Mouse (Mus musculus) liver (tissue): ENCODE measurements around the gene Wdsub1.
"Not testable (repeated sequence)": the region's sequence is repeated elsewhere in the genome, so short reads cannot be mapped to it uniquely, and the experiment has no call there.

Source experiments
- DNase-seq: peaks from one replicate; pipeline ENCODE4 v3.0.0-alpha.2; 2020; ENCODE audit warnings: mixed read lengths

Gene Wdsub1

DNA sequence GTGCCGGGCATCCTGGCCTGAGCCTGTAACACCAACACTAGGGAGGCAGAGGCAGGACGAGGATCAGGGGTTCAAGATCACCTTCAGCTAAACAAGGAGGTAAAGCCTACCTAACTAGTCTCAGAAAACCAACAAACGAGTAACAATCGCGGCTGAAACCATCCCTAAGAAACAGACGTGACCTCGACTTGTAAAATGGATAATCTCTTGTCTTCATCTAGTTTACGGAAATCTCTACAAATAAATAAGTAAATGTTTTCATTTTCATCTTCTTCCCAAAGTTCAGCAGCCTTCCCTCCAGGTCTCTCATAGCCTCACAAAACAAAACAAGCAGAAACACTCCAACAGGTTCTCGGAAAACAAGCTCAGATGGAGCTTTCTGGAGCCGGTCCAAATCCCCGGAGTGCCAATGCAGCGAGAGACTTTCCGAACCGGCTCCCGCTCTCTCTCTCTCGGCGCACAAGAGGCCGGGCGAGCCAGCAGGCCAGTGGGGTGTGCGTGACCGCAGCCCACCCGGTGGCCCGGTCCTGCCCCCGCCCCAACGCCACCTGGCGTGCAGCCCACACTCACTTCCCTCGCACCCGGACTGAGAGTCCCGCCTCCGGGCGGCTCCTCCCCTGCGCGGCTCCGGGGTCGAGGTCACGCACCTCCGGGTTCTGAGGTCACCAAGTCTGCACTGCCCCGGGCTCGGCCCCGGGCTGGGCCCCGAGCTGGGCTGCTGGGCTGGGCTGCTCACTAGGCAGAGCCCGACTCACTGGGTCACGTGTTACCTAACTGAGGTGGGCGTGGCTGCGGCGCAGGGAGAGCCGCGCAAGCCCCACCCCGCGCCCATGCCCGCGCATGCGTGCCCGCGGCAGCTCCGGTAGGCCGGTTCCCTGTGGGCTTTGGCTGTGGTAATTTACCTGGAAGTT is at the start of gene Wdsub1:
TSS of gene Wdsub1 (minus strand) at position 761 of the 911 bp plus-strand sequence.
- DNase-seq = peak; percentile 96

DNA sequence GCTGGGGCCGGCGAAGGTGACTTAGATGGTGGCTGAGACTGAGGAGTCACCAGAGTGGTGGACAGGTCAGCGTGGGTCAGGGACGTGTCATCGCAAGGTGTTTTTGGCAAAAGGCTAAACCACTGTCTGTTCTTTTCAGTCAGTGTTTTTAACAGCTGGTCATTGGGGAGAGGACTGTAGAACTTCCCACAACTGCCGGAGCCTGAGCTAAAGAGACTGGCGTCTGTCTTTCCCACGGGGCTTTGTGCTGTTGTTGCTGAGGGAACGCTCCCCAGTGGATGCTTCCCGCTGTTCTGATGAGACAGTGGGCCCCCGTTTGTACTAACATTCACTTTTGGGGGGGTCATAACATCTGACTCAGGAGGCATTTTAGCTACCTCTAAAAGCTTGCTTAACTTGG is 31.2 kb upstream of the Wdsub1 start:
- no peak for DNase-seq

DNA sequence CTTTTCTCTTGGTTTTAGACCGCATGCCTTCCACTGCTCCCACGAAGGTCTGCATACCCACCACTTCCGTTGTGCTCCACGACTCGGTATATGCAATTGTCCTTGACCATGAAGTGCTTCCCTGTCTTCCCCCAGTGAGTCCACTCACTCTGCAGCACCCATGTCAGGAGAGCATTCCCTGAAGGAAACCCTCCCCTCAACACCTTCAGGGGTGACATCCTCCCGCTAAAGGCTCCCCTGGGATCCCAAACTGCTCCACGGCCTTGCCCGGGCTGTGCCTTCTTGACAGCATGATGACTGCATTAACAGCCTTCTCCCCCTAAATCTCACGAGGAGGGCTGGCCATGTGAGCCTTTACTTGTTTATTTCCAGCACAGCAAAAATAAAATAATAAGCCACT is 25.7 kb upstream of the Wdsub1 start:
- DNase-seq = no peak

DNA sequence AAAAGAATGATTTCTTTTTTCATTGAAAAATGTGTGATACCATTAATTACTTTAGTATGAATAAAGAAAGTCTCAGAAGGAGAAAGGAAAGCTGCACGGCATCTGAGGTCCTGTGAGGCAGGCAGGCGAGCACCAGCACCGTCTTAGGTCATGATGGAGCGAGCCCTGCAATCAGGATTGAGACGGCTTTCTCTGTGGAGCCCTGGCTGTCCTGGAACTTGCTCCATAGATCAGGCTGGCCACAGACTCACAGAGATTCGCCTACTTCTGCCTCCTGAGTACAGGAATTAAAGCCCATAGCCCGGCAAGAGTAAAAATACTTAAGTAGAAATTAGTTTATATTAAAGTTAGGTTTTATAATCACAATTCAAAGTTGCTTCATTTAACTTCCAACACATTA is 21.6 kb upstream of the Wdsub1 start:
- no peak for DNase-seq

DNA sequence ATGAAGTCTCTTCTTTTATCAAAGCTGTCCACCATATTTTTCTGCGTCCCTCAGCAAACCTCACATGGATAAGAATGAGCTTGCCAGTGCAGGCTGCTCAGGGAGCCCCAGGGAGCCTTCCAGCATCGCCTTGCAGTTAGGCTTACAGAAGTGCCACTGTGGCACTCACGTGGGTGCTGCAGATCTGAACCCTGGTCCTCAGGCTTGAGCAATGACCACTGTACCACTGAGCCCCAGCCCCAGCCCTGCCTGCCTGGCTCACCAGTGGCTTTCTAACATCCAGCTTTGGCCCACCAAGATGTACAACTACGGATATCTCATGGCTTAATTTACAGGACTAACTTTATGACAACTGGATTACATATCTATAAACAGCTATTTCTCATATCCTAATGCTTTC is 16.3 kb upstream of the Wdsub1 start:
- DNase-seq = no peak

DNA sequence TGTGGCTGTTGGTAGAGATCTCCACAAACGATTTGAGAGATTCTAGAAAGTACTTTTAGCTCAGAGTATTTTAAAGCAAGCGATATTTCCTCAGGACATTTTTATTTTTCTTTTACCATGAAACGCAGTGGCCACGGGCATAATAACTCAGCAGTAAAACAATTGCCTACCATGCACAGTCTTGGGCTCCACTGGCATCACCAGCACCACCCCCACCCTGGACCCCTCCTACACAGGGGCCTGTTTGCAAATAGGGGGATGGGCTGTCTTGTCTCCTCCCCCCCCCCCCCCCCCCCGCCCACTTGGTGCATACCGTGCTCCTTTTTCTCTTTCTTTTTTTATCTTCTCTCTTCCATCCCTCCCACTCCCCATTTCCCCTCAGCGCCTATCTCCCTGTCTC is 15.7 kb upstream of the Wdsub1 start:
- no peak for DNase-seq

DNA sequence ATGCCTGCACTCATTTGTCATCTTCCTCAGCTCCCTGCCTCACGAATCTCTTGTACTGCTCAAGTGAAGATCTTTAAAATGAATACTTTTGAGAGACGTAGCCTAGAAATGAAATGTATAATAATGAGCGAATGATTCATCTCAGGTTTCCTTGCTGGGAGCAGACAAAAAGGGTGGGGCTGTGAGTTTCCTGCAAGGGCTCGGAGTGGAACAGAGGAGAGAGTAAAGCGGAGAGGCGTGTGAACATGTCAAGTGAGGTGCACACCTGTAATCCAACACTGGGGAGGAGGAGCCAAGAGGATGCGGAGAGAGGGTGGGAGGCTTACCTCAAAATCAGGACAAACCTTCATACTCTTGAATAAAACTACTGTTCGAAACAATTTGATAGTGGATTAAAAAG is 14.4 kb upstream of the Wdsub1 start:
- no peak for DNase-seq

DNA sequence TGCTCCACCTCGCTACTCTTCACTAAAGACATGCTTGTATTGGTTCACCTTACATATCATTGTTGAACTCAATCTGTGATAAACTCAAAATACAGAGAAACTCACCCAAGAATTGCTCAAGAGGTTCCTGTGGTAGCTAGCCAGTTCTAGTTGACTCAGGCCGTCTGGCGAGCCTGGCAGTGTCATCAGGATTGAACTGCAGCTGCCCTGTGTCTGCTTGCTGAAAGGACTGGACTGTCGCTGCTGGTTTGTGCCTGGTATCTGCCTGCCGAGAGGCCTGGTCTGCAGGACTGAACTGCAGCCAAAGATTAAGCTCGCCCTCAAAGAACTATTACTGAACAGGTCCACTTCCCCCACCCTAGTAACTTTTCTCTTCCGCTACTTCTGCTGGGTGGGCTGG is 14.0 kb upstream of the Wdsub1 start:
- DNase-seq = no peak

DNA sequence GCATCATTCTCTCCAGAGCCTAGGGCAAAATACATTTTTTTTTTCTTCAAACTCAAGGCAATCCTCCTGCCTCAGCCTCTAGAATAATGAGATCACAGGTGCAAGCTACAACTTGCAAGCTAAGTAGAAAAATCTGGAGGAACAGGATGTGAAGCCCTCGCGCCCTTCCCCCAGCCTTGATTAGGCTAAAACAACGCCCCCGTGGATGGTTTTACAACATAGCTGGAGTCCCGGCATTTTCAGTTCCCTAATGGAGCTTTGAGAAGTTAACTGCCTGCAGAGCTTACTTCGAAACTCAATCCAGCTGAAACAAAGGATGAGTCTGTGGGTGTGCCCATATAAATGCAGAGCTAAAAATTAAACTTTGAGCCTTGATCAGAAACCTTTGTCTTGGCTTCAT is 7.3 kb upstream of the Wdsub1 start:
- DNase-seq = no peak

DNA sequence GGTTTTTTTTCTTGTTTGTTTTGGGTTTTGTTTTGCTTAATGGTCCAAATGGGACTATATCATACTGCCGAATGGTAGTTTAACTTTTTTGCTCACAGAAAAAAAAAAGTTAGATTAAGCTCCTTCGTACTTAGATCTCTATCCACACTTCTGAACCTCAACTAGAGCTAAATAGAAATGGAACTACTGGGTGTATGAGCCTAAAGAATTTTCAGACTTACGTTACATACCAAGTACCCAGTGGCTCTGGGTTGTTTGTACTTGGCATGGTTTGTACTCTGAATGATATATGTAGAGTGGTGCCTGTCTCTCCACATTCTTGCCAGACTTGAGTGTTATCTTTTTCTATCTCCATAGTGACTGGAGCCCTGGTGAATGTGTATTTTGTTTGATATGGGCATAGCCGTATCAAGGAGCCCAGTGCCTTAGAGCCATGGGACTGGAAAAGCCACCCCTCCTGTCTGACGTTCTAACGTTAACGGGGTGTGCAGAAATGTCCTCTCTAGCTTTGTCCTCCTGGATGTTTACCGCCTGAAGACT is 421 bp upstream of the Wdsub1 start:
- peak; percentile 37 for DNase-seq

DNA sequence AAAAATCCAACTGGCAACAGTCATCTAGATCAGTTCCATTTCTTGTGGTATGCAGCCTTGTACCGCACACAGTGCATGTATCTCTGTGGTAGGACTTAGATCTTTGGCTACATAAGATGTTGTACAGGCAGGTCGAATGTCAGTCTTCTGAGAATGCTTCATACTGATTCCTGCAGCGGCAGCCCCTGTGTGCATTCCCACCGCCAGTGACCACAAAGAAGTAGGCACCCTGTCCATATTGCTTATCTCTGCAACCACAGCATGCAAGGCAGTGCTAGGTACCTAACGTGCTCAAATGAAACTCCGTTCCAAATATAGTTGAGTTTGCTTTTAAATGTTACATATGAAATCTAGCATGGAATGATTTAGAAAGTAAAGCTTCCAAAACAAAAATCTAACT is 987 bp downstream of the Wdsub1 start:
- DNase-seq = peak; percentile 44

DNA sequence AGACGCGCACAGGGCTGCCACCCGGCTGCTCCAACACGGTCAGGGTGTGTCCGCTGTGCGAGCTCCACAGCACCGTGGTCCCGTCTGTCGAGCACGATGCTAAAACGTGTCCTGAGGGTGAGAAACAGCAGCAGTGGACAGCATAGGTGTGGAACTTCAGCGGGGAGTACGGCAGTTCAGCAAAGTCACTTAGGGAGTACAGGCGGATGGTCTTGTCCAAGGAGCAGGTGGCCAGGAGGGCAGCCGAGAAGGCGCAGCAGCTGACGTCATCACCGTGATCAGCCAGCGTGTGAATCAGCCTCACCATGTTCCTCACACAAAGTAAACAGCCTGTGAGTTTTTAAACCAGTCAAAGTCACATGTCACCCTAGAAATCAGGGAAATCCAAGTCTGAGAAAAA is 4.2 kb downstream of the Wdsub1 start:
- DNase-seq = no peak

DNA sequence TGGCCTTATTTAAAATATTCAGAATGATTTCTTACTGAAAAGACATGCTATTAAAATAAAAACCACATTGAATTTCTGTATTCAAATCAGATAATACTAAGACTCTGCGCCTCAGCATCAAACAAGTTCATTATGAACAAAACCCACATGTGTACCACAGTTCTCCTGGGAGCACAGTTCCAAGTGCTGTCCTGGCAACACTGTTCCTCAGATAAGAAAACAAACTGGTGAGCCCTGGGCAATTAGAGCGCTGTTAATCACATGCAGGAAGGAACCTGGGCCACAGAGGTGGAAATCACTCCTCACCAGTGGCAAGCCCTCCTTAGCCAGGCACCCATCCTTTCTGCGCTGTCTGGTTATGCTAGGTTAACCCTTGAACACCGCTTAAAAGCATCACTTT is 5.1 kb downstream of the Wdsub1 start:
- DNase-seq = no peak

DNA sequence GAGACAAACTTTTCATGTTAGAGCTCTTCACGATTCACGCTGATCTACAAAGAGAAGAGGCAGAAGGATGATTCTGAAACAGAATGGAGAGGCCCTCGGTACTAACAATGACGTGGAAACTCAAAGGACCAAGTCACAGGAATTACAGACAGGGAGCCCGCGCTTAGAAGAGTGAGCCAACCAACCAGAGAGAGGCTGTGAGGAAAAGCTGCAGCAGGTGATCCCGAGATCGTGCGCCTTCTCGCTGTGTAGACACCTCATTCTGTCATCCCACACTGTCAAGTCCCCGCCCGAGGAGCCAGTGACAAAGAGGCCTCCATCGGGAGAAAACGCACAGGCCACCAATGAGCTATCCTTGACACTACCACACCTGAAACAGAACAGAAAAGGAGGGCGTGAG is 5.9 kb downstream of the Wdsub1 start:
- no peak for DNase-seq

DNA sequence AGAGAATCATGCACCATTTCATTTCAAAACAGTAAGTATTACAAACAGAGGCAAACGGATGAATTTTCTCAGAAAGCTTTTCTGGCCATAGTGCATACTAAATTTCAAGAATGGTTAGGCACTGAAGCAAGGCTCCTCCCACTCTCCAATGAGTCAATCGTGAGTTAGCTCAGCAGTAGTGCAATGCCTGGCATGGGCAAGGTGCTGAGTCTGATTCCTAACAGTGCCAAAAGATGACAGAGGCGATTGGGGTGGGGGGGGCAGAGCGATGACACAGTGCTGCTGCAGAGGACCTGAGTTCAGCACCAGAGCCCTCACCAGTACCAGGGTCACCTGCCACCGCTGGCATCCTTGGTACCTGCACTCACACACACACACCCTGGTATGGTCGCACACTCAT is 11.9 kb downstream of the Wdsub1 start:
- no peak for DNase-seq

DNA sequence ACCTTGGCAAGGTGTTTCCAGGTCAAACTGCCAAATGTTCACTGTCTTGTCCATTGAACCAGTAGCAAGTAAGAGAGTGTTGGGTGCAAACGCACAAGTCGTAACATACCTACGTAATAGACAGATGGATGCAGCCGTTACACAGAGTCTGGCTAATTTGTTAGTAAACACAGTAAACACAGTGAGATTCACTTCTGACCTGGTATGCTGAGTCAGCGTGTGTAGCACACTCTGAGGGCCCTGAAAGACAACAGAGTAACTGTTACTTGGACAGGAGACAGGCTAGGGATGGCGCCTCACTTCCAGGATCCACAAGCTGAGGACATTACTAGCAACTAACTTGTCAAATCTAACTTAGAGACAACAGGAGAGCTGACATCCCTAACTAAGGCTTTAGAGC is 19.8 kb downstream of the Wdsub1 start:
- no peak for DNase-seq

DNA sequence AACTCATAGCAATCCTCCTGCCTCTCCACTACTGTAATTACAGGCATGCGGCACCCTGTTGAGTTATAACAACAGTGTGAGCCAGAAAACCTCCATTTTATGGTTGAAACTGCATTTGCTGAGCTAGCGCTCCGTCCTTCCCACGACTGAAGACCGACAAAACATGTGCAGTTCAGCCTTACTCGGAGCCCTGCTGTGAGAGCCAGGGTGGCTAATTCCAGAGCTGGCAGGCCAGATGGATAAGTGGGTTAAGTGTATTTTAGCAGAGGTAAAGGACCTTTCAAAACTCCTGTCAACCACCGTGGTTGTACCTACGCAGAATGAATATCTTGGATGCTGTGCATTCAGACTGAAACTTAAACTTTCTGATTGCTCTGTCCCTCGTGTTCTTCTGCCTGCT is 28.0 kb downstream of the Wdsub1 start:
- DNase-seq = no peak

DNA sequence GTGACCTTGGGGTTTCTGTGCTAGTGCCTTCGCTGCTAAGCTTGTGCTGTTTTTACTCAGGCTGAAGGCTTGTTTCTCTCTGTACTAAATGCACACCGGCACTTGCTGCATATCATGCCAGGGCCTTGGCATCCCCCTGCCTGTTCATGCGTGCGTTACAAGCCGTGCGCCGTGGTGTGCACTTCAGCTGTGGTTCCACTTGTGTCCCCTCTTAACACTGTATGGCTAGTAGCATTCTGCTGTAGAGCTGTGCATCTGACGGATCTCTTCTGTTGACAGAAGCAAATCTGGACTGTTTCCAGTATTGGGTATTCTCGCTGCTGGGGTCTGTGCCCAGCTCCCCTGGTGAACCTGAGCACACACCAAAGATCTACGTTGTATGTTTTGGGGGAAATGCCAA is 28.8 kb downstream of the Wdsub1 start:
- DNase-seq = no peak

DNA sequence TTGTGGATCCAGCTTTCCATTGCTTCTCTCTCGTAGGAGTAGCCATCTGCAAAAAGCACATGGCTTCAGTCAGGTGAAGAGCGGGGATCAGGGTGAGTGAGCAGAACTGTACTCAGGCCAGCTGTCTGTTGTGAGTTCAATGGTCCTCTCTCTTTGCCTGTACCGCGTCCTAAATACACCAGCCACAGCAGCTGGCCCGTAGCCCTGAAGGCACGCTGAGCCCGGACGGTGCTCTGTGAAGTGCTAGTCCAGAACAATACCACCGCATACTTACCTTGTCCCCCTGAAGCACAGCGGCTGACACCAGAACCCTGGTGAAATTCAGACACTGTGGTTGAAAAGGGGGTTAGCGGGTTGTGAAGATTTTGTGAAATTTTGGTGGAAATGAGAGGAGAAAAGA is 29.5 kb downstream of the Wdsub1 start:
- no peak for DNase-seq

DNA sequence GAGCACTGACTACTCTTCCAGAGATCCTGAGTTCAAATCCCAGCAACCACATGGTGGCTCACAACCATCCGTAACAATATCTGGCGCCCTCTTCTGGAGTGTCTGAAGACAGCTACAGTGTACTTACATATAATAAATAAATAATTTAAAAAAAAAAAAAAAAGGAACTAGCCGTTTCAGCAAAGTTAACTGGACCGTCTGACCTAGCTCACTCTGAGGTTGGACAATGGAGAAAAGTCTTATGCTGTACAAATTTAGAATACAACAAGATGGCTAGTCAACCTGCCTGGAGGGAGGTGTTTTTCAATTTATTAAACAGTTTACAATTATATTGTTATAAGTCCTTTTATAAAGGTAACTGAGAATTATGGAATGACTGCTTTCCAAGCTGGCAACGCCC is 30.5 kb downstream of the Wdsub1 start:
- DNase-seq = not testable (repeated sequence)

DNA sequence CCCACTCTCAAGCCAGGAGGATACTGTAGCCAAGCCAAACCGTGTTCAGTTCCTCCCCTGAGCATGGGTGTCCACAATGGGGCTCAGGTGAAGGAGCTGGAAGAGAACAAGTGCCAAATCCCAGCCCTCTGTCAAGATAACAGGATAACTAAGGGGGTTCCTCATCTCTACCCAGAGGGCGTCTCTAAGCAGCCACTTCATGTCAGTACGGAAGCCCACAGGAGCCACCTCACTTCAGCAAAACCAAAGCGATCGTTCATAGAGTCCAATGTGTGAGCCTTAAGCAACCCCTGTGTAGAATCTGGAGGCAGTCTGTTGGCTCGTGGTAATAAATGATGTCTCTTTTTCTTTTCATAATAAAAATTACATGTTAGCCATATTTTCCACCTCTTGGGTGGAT is 38.5 kb downstream of the Wdsub1 start:
- no peak for DNase-seq

DNA sequence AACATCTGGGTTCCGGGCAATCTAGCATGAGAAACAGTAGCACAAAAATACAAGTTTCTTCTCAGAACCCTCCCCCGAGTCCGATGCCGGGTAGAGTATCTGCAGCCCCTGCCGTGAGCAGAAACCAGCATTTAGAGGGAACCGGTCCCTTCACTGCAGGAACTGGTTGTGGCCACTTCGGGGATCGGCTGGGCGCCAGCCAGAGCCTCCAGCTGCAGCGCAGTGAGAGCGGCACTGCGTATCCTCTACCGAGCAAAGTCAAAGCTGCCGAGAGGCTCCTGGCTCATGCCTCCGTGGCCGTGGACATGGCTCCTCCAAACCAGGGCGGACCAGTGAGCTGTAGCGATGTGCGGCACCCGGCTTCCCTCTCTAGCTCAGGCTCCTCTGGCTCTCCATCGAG is 39.2 kb downstream of the Wdsub1 start:
- DNase-seq = no peak

DNA sequence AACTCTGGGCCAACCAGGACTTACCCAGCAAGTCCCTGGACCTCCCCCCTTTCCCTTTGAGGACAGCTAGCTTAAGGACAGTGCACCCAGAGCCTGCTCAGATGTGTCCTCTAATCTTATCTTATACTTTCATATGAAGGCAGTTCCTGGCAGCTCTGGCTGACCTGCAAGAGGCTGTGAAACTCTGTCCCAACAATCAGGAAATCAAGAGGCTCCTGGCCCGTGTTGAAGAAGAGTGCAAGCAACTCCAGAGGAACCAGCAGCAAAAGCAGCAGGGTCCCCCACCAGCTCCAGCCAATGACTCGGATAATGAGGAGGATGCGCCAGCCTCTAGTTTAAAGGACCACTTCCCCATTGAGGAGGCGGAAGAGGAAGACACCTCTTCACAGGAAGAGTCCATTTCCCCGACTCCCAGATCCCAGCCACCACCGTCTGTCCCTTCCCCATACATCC is 39.8 kb downstream of the Wdsub1 start:
- no peak for DNase-seq

DNA sequence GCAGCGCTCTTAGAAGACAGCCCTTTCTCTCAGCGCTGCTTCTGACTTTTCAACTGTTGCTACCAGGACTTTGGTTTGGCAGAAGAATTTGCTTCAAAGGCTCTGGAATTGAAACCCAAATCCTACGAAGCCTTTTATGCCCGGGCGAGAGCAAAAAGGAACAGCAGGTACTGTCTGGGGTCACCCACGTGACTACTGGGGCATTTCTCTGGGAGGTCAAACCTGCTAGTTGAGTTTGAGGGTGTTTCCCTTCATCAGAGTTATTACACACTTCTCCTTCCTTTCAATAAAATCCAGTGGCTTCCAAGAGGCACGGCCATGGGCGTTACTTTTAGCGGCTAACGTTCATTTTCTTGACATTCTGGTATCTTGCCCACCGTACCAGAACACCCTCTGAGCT is 40.4 kb downstream of the Wdsub1 start:
- DNase-seq = no peak
